Mouse (Mus musculus): ENCODE measurements around the gene Dab1. TPM values are rescaled to one million over a fixed set of nuclear protein-coding genes. Genes with fewer than 3 reads are reported as not detected.

Gene Dab1
- polyA plus RNA-seq, 1 experiment from 2014 or later, result 0.30 TPM

GRCm38 (mm10) chr4:104665553-104665952, 1046.4 kb downstream of the Dab1 start:
- Histone ChIP-seq H3K27me3 (no peaks in the 10 kb centered on the region), H3K4me1 (replicated peaks) (no peaks in the 10 kb centered on the region)

GRCm38 (mm10) chr4:104666831-104667551, 1047.8 kb downstream of the Dab1 start:
- no peak for DNase-seq
- ATAC-seq (ENCODE audit: low read depth), result no peak
- H3K4me2 ChIP-seq, result no peak overlapping the region
- WGBS (ENCODE audit: insufficient replicate concordance), result 75% methylated on average over 10 of the region's 10 CpGs
- no peaks in the 10 kb centered on the region for H3K9me3 ChIP-seq (replicated peaks)
- no peak overlapping the region for H3K4me3 ChIP-seq (replicated peaks)
- H3K9ac ChIP-seq, result no peak overlapping the region
- H3K4me1 ChIP-seq (replicated peaks), result no peaks in the 10 kb centered on the region
- H3K27ac ChIP-seq, result no peak overlapping the region
- no peaks in the 10 kb centered on the region for H3K27me3 ChIP-seq
- H3K36me3 ChIP-seq, result no peaks in the 10 kb centered on the region

More at GRCm38 (mm10) chr4:104665553-104665952, 1046.4 kb downstream of the Dab1 start:
- Histone ChIP-seq H3K9me3 (replicated peaks) (no peaks in the 10 kb centered on the region), H3K9ac (no peak overlapping the region), H3K4me3 (replicated peaks) (no peak overlapping the region), H3K36me3 (no peaks in the 10 kb centered on the region), H3K4me2 (no peak overlapping the region), H3K27ac (no peak overlapping the region)
- no peak for ATAC-seq (ENCODE audit: low read depth)
- no peak for DNase-seq

DNA sequence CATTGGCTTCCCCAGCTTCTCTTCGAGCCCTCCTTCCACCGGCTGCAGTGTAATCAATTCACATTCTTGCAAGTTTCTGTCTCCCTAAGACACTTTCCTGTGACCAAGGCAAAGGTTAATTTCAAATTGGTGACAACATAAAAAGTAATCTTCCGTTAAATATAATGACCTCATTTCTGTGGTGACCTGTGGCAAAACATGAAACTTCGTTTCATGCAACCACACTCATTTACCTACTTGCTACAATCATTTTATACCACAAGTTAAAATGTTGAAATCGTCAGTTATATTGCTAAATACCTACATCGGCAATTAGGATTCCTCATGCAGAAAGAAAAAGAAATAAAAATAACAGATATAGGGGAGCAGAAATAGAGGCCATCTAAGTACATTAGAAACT, 1048.9 kb downstream of the Dab1 start:
- no peaks in the 10 kb centered on the region for H3K9me3 ChIP-seq (replicated peaks)
- H3K27me3 ChIP-seq, result no peaks in the 10 kb centered on the region
- no peak for ATAC-seq (ENCODE audit: low read depth)
- H3K4me2 ChIP-seq, result no peak overlapping the region
- WGBS (ENCODE audit: insufficient replicate concordance), result 61% methylated on average over 6 of the region's 6 CpGs
- H3K4me1 ChIP-seq (replicated peaks), result no peaks in the 10 kb centered on the region
- no peak overlapping the region for H3K4me3 ChIP-seq (replicated peaks)
- no peaks in the 10 kb centered on the region for H3K36me3 ChIP-seq
- no peak overlapping the region for H3K9ac ChIP-seq
- DNase-seq, result no peak
- no peak overlapping the region for H3K27ac ChIP-seq

- no peaks in the 10 kb centered on the region for H3K9me3 ChIP-seq (replicated peaks)
- DNase-seq (no peak), ATAC-seq (ENCODE audit: low read depth) (no peak)
- WGBS (ENCODE audit: insufficient replicate concordance), result 46% methylated on average over 3 of the region's 3 CpGs
- no peak overlapping the region for H3K4me3 ChIP-seq (replicated peaks)
- no peaks in the 10 kb centered on the region for H3K4me1 ChIP-seq (replicated peaks)
- no peaks in the 10 kb centered on the region for H3K27me3 ChIP-seq
- H3K9ac ChIP-seq, result no peak overlapping the region
- no peak overlapping the region for H3K27ac ChIP-seq
- no peaks in the 10 kb centered on the region for H3K36me3 ChIP-seq
- H3K4me2 ChIP-seq, result no peak overlapping the region
These were observed 1050.2 kb downstream of the Dab1 start for GRCm38 (mm10) chr4:104669406-104669805.

- H3K4me1 ChIP-seq (replicated peaks), result no peaks in the 10 kb centered on the region
- H3K9me3 ChIP-seq (replicated peaks), result no peaks in the 10 kb centered on the region
- H3K27ac ChIP-seq, result no peak overlapping the region
- no peak for ATAC-seq (ENCODE audit: low read depth)
- no peak overlapping the region for H3K4me2 ChIP-seq
- DNase-seq, result no peak
- H3K27me3 ChIP-seq, result no peaks in the 10 kb centered on the region
- H3K9ac ChIP-seq, result no peak overlapping the region
- H3K4me3 ChIP-seq (replicated peaks), result no peak overlapping the region
- no peaks in the 10 kb centered on the region for H3K36me3 ChIP-seq
These were observed 1051.6 kb downstream of the Dab1 start for GRCm38 (mm10) chr4:104670741-104671140.

DNA sequence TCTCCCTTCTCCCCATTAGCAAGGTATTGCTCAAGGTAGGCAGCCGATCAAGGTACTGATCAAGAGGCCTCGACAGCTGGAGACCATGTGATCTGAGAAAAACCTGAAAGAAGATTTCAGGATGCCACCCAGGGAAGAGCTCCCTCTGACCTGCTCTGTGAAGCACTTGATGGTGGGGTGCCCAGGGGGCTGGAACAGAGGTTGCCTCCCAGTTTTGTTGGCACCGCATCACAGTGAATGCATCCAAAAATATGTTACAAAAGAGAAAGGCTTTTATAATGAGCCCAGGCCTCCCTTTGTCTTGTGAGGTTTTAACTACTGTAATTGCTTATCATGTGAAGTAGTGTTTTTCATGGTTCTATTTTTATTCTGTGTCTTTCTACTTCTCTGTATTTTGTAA, 1054.2 kb downstream of the Dab1 start:
- DNase-seq, result no peak
- no peak overlapping the region for H3K27ac ChIP-seq
- no peaks in the 10 kb centered on the region for H3K9me3 ChIP-seq (replicated peaks)
- H3K36me3 ChIP-seq, result no peaks in the 10 kb centered on the region
- no peak overlapping the region for H3K9ac ChIP-seq
- no peak overlapping the region for H3K4me3 ChIP-seq (replicated peaks)
- H3K4me1 ChIP-seq (replicated peaks), result no peaks in the 10 kb centered on the region
- no peak overlapping the region for H3K4me2 ChIP-seq
- no peak for ATAC-seq (ENCODE audit: low read depth)
- 67% methylated on average over 3 of the region's 3 CpGs for WGBS (ENCODE audit: insufficient replicate concordance)
- no peaks in the 10 kb centered on the region for H3K27me3 ChIP-seq

- H3K36me3 ChIP-seq, result no peaks in the 10 kb centered on the region
These were observed 1055.5 kb downstream of the Dab1 start for GRCm38 (mm10) chr4:104674706-104675105.

GRCm38 (mm10) chr4:104678234-104678633, 1059.1 kb downstream of the Dab1 start:
- WGBS (ENCODE audit: insufficient replicate concordance), result 68% methylated on average over 7 of the region's 7 CpGs
- Histone ChIP-seq H3K27ac (no peak overlapping the region), H3K9ac (no peak overlapping the region), H3K4me1 (replicated peaks) (no peaks in the 10 kb centered on the region), H3K27me3 (no peaks in the 10 kb centered on the region), H3K4me2 (no peak overlapping the region), H3K4me3 (replicated peaks) (no peak overlapping the region), H3K9me3 (replicated peaks) (no peaks in the 10 kb centered on the region), H3K36me3 (no peaks in the 10 kb centered on the region)
- DNase-seq (no peak), ATAC-seq (ENCODE audit: low read depth) (no peak)

More at GRCm38 (mm10) chr4:104674706-104675105, 1055.5 kb downstream of the Dab1 start:
- no peak overlapping the region for H3K4me2 ChIP-seq
- H3K27ac ChIP-seq, result no peak overlapping the region
- no peak overlapping the region for H3K9ac ChIP-seq
- no peaks in the 10 kb centered on the region for H3K9me3 ChIP-seq (replicated peaks)
- DNase-seq, result no peak
- ATAC-seq (ENCODE audit: low read depth), result no peak
- 65% methylated on average over 5 of the region's 5 CpGs for WGBS (ENCODE audit: insufficient replicate concordance)
- no peaks in the 10 kb centered on the region for H3K27me3 ChIP-seq
- H3K4me3 ChIP-seq (replicated peaks), result no peak overlapping the region
- H3K4me1 ChIP-seq (replicated peaks), result no peaks in the 10 kb centered on the region

GRCm38 (mm10) chr4:104680475-104680874, 1061.3 kb downstream of the Dab1 start:
- no peak overlapping the region for H3K4me2 ChIP-seq
- no peaks in the 10 kb centered on the region for H3K27me3 ChIP-seq
- H3K36me3 ChIP-seq, result no peaks in the 10 kb centered on the region
- no peak for DNase-seq
- WGBS (ENCODE audit: insufficient replicate concordance), result 58% methylated on average over 4 of the region's 4 CpGs
- no peak overlapping the region for H3K4me3 ChIP-seq (replicated peaks)
- no peak overlapping the region for H3K9ac ChIP-seq
- no peak overlapping the region for H3K27ac ChIP-seq
- no peaks in the 10 kb centered on the region for H3K9me3 ChIP-seq (replicated peaks)
- ATAC-seq (ENCODE audit: low read depth), result no peak
- H3K4me1 ChIP-seq (replicated peaks), result no peaks in the 10 kb centered on the region

DNA sequence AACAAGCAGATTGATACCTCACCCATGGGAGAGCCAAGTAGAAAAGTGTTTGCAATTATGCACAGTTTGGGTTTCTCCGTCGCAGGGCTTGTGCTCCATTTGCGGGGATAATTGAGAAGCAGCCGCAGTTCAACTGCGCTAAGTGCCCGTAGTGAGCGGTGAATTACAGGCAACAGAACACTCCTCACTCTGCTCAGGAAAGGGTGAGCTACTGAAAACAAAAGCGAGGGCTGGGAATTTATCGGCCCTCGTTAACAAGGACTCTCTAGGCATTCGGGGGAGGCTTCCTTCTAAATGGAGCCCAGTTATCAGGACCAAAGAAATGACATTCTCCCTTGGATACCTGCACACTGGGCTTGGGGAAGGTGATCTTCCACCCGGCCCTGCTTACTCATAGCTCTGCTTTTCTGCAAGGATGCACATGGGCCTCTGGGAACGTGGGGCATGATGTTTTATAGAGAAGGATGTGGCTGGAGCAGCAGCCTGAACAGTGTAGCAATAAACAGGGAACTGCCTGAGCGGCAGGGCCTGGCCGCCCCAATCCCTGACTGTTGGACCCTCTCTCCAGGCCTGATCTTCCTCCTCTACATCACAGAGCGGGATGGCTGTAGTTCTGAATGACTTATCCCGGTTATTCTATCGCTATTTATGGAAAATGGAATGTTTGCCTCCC, 1067.1 kb downstream of the Dab1 start:
- Histone ChIP-seq H3K4me1 (replicated peaks) (no peaks in the 10 kb centered on the region), H3K4me3 (replicated peaks) (no peak overlapping the region), H3K36me3 (no peaks in the 10 kb centered on the region), H3K4me2 (no peak overlapping the region), H3K27ac (no peak overlapping the region), H3K9ac (no peak overlapping the region), H3K9me3 (replicated peaks) (no peaks in the 10 kb centered on the region), H3K27me3 (no peaks in the 10 kb centered on the region)
- no peak for ATAC-seq (ENCODE audit: low read depth)
- DNase-seq, result no peak
- WGBS (ENCODE audit: insufficient replicate concordance), result 67% methylated on average over 18 of the region's 18 CpGs

DNA sequence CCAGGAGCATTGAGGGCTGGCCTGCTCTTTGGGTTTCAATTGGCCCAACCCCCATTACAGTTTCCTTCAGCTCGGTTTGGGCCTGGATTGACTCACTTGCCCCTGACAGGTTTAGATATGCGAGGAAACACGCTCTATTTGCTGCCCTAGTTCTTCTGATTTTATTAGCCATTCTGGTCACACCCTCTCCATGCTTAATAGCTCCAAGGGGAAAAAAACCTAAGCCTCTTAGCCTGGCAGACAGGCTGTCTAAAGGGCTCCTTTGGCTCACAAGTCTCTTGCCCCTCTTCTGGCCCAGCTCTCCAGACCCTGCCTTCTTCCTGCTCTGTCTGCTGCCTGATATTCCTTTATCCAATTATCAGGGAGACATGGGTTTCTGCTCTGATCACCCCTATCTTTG, 1069.9 kb downstream of the Dab1 start:
- H3K9me3 ChIP-seq (replicated peaks), result no peaks in the 10 kb centered on the region
- ATAC-seq (ENCODE audit: low read depth) (no peak), DNase-seq (no peak)
- no peak overlapping the region for H3K9ac ChIP-seq
- no peak overlapping the region for H3K27ac ChIP-seq
- no peak overlapping the region for H3K4me2 ChIP-seq
- 32% methylated on average over 3 of the region's 3 CpGs for WGBS (ENCODE audit: insufficient replicate concordance)
- H3K4me3 ChIP-seq (replicated peaks), result no peak overlapping the region
- H3K27me3 ChIP-seq, result no peaks in the 10 kb centered on the region
- no peaks in the 10 kb centered on the region for H3K4me1 ChIP-seq (replicated peaks)
- no peaks in the 10 kb centered on the region for H3K36me3 ChIP-seq

- H3K4me2 ChIP-seq, result no peak overlapping the region
- no peaks in the 10 kb centered on the region for H3K36me3 ChIP-seq
- ATAC-seq (ENCODE audit: low read depth) (no peak), DNase-seq (no peak)
- no peaks in the 10 kb centered on the region for H3K27me3 ChIP-seq
- H3K4me3 ChIP-seq (replicated peaks), result no peak overlapping the region
- H3K27ac ChIP-seq, result no peak overlapping the region
- H3K4me1 ChIP-seq (replicated peaks), result no peaks in the 10 kb centered on the region
- H3K9me3 ChIP-seq (replicated peaks), result no peaks in the 10 kb centered on the region
- no peak overlapping the region for H3K9ac ChIP-seq
- 69% methylated on average over 7 of the region's 7 CpGs for WGBS (ENCODE audit: insufficient replicate concordance)
These were observed 1071.9 kb downstream of the Dab1 start for GRCm38 (mm10) chr4:104691026-104691425.

All from liver, embryonic 13.5 days (tissue).